Mouse (Mus musculus) small intestine, adult 2 months (tissue): ENCODE measurements around the gene 4930470P17Rik. TPM values are rescaled to one million over a fixed set of nuclear protein-coding genes. Genes with fewer than 3 reads are reported as not detected.

Experiments
- H3K27ac ChIP-seq: fragments of 200-500 bp; 2 replicates; pipeline ENCODE4 v1.5.1; 2012; ENCODE audit warnings: low read depth, low read length, control low read depth, inconsistent platforms; ENCODE audit not compliant: insufficient read depth
- H3K27me3 ChIP-seq: fragments of 200-500 bp; 2 replicates; pipeline ENCODE4 v1.6.1; 2012; ENCODE audit warnings: mild to moderate bottlenecking, moderate library complexity, low read length, inconsistent platforms; ENCODE audit not compliant: control insufficient read depth, insufficient read depth
- H3K36me3 ChIP-seq: fragments of 200-500 bp; 2 replicates; pipeline ENCODE4 v1.6.1; 2012; ENCODE audit warnings: mild to moderate bottlenecking, low read length, control low read depth, inconsistent platforms; ENCODE audit not compliant: control insufficient read depth, insufficient read depth
- H3K4me1 ChIP-seq: fragments of 200-500 bp; 2 replicates; pipeline ENCODE4 v1.6.1; 2012; ENCODE audit warnings: low read length, inconsistent platforms, mixed read lengths; ENCODE audit not compliant: control insufficient read depth, insufficient read depth, insufficient read length
- H3K4me3 ChIP-seq: fragments of 200-500 bp; 2 replicates; pipeline ENCODE4 v1.5.1; 2012; ENCODE audit warnings: low read depth, mild to moderate bottlenecking, control low read depth, inconsistent platforms, low read length, moderate library complexity
- CTCF ChIP-seq: fragments of 200-500 bp; IDR thresholded peaks from 2 replicates; pipeline ENCODE4 v1.5.1; 2012; ENCODE audit warnings: low read depth, mild to moderate bottlenecking, control low read depth, inconsistent platforms, low read length, moderate library complexity, mixed read lengths; ENCODE audit not compliant: insufficient replicate concordance, insufficient read length; ENCODE audit errors: extremely low read depth
- POLR2A ChIP-seq: fragments of 200-500 bp; IDR thresholded peaks from 2 replicates; pipeline ENCODE4 v1.6.1; 2012; ENCODE audit warnings: low read depth, mild to moderate bottlenecking, control low read depth, inconsistent platforms, low read length, moderate library complexity
- WGBS: fragments of 180-500 bp; shearing (Covaris S2); methylation state at CpG from one replicate; pipeline ENCODE4 v1.1.7; 2018; 5-methylcytosine and 5-hydroxymethylcytosine counted together
- polyA plus RNA-seq: library from polyadenylated mRNA; depleted of rRNA; stranded (reverse); fragments of >200 nt; gene quantifications from 2 replicates; pipeline ENCODE4 v1.2.3, GENCODE M21; 2012

Gene 4930470P17Rik
- polyA plus RNA-seq, 1 experiment = not detected

DNA sequence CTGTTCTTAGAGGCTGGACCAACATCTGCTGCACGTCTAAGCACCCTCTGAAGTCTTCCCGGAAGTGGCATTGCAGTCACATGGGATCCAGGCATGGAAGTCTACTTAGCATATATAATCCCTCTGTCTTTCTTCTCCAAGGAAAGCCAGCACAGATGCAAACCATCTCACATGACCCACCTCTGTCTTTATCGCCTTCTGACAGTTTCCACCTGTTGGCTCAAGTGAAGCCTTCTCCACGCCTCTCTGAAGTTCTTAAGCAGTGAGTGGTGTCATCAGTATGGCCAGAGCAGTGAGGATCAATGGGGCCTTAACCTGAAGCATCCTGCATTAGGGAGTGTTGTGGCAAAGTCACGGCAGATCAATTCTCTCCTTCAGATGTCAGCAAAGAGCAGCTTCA lies 23.2 kb downstream of the 4930470P17Rik start:
- Histone ChIP-seq H3K27ac (no peak overlapping the region), H3K4me3 (no peak overlapping the region), H3K4me1 (no peaks in the 10 kb centered on the region), H3K27me3 (no peaks in the 10 kb centered on the region), H3K36me3 (no peaks in the 10 kb centered on the region)
- no peak for TF ChIP-seq CTCF
- no peak for TF ChIP-seq POLR2A
- 77% methylated on average over 5 of the region's 5 CpGs for WGBS

DNA sequence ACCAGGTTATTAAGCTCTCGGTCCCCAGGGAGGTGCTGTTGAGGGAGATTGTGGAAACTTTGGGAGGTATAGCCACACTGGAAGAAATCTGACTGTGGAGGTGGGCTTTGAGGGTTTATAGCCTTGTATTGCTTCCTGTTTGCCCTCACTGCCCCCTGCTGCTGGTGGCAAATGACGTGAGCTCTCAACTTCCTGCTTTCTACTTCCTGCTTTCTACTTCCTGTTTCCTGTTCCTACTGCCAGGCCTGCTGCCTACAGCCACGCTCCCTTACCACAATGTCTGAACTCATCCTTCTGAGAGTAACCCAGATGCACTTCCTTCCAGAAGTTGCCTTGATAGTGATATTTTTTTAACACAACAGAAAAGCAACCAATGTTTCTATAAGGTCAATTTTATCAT lies 24.3 kb downstream of the 4930470P17Rik start:
- Histone ChIP-seq H3K4me3 (no peak overlapping the region), H3K27ac (no peak overlapping the region), H3K36me3 (no peaks in the 10 kb centered on the region), H3K27me3 (no peaks in the 10 kb centered on the region), H3K4me1 (no peaks in the 10 kb centered on the region)
- whole genome bisulfite sequencing = 61% methylated on average over 3 of the region's 3 CpGs
- no peak for TF ChIP-seq CTCF

DNA sequence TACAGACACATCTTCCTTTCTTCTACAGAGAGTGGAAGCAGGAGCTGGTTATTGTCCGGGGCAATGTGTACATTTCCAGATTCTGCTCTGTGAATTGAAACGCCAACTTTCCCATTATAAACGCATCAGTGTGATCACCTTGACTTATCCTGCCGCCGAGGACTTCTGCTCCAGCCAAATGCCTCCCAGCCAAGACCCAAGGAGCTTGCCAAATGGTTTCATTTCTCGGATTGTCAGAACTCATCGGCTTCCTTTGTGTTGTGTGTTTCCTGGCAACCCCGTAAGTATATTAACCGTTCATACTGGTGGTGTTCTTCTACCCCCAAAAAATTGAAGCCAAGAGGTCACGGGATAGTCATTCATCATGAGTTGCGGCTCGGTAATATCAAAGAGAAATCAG lies 25.7 kb downstream of the 4930470P17Rik start:
- no peak overlapping the region for H3K4me3 ChIP-seq
- no peaks in the 10 kb centered on the region for H3K27me3 ChIP-seq
- TF ChIP-seq POLR2A (no peak), CTCF (no peak)
- WGBS = 74% methylated on average over 12 of the region's 12 CpGs
- H3K27ac ChIP-seq = no peak overlapping the region
- H3K4me1 ChIP-seq = no peaks in the 10 kb centered on the region
- no peaks in the 10 kb centered on the region for H3K36me3 ChIP-seq

DNA sequence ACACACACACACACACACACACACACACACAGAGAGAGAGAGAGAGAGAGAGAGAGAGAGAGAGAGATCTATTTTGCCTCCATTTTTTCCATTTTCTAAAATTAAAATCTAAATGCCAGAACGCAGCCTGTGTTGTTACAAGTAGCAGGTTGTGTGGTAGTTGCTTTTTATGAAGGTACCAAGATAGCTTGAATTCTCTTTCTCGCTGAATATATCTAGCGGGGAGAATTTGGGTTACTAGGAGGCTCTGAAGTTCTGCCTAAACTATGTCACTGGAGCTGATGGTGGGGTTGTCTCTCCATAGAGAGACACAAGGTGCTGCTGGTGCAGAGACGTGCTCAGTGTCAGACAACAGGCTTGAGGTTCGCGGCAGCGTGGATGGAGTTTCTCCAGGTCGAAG lies 36.8 kb downstream of the 4930470P17Rik start:
- TF ChIP-seq POLR2A (no peak), CTCF (no peak)
- no peaks in the 10 kb centered on the region for H3K36me3 ChIP-seq
- WGBS = 89% methylated on average over 8 of the region's 8 CpGs
- H3K27me3 ChIP-seq = no peaks in the 10 kb centered on the region
- no peaks in the 10 kb centered on the region for H3K4me1 ChIP-seq
- no peak overlapping the region for H3K4me3 ChIP-seq
- H3K27ac ChIP-seq = no peak overlapping the region

DNA sequence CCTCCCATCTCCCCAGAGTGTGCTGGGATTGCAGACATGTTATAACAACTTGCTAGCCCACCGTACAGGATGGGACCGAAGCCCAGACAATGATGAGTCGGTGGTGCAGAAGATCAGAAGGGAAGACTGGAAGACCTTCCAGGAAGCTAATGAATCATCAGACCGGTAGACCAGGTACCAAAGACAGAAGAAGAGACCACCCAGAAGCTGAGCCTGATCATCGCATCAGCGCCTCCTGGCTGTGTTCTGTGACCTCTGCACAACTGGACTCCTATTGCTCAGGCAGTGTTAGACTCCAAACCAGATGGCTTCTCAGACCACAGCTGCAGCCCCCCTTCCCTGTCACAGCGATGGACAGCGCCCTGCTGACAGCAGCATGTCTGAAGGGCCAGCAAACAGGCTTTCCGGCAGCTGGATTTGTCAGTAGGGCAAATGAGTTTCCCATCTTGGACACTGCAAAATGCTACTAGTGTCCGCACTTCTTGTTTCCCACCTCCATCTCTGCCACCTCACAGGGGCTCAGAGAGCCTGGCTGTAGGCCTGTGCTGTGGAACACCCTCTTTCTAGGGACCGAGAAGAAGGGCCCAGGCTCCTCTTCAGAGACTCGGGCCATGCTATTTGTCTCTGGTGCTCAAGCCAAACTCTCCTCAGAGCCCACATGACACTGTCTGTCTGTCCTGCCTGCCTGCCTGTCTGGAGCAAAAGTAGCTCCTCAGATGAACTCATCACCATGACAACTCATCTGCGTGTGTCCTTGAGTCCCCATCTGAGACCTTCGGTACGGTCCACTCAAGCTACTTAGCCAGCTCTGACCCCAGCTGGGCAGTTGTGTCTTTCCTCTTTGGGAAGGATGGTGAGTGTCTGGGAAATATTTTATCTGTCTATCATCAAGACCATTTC lies 37.6 kb downstream of the 4930470P17Rik start:
- TF ChIP-seq CTCF = no peak
- no peak for TF ChIP-seq POLR2A
- H3K36me3 ChIP-seq = no peaks in the 10 kb centered on the region

DNA sequence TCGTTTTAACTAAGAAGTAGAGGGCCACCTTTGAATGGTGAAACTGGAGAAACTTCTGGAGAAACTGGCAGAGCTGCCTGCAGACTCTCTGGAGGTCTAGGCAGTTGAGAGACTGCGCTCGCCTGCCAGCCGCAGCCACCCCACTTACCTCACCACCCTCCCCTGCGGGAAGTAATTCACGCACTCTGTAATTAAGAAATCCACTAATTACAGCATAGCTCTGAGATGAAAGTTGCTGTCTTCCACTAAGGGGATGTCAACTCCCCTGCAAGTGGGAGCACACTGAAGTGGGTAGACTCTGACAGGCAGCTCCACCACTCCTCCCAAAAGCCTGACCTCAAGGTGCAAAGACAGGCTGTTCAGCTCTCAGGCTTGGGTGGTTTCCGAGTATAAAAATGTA lies 49.7 kb downstream of the 4930470P17Rik start:
- Histone ChIP-seq H3K27me3 (no peaks in the 10 kb centered on the region; the same call in 1 of the 2 replicates), H3K4me1 (no peaks in the 10 kb centered on the region), H3K4me3 (no peak overlapping the region), H3K27ac (no peak overlapping the region), H3K36me3 (no peaks in the 10 kb centered on the region)
- TF ChIP-seq CTCF (no peak), POLR2A (no peak)
- WGBS = 71% methylated on average over 7 of the region's 7 CpGs

More for the DNA sequence above, 37.6 kb downstream of the 4930470P17Rik start:
- Histone ChIP-seq H3K27ac (no peak overlapping the region), H3K4me3 (no peak overlapping the region), H3K27me3 (no peaks in the 10 kb centered on the region), H3K4me1 (no peaks in the 10 kb centered on the region)
- 78% methylated on average over 15 of the region's 15 CpGs for WGBS

DNA sequence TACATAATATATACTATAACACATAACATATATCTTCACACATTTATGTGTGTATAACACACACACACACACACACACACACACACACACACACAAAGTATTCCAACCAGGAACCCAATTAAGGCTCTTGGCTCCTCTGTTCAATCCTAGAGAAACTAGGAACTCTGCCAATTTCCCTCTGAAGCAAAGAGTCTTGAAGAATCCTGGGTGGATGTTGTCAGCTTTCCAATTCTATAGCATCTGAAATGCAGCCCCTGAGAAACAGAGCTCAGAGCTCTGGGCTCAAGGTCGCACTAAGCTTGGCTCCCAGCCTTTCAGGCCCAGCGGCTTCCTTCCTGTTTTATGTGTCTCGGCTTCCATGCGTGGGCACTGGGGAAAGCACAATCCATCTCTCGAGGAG lies 51.6 kb downstream of the 4930470P17Rik start:
- H3K27ac ChIP-seq = no peak overlapping the region
- H3K4me1 ChIP-seq = no peaks in the 10 kb centered on the region
- TF ChIP-seq POLR2A (no peak), CTCF (no peak)
- H3K36me3 ChIP-seq = no peaks in the 10 kb centered on the region
- no peak overlapping the region for H3K4me3 ChIP-seq
- WGBS = 46% methylated on average over 5 of the region's 5 CpGs
- H3K27me3 ChIP-seq = no peaks in the 10 kb centered on the region; the same call in 1 of the 2 replicates

DNA sequence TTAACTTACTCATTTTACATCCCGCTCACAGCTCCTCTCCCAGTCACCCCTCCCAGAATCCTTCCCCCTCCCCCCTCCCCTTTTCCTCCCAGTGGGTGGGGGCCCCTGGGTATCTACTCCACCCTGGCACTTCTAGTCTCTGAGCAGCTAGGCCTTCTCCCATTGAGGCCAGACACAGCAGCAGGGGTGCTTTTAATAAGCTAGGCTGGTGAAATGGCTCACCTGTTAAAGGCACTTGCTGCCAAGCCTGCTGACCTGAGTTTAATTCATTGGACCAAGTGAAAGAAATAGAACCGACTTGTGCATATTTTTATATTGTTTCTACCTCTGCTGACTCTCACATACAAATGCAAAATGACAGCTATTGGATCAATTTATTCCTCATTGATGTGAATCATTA lies 52.7 kb downstream of the 4930470P17Rik start:
- Histone ChIP-seq H3K4me3 (no peak overlapping the region), H3K27me3 (no peaks in the 10 kb centered on the region; the same call in 1 of the 2 replicates), H3K4me1 (no peaks in the 10 kb centered on the region), H3K36me3 (no peaks in the 10 kb centered on the region), H3K27ac (no peak overlapping the region)
- TF ChIP-seq CTCF = no peak
- 89% methylated on average over 2 of the region's 2 CpGs for WGBS
